Mouse (Mus musculus) olfactory bulb, adult 2 months (tissue): ENCODE measurements around the gene Hs3st3b1. TPM values are rescaled to one million over a fixed set of nuclear protein-coding genes. Genes with fewer than 3 reads are reported as not detected.

Experiments used
- H3K27ac ChIP-seq: fragments of 200-500 bp; 2 replicates; pipeline ENCODE4 v1.5.1; 2012; ENCODE audit warnings: low read depth, low read length; ENCODE audit not compliant: insufficient read depth
- H3K4me1 ChIP-seq: fragments of 200-500 bp; 2 replicates; pipeline ENCODE4 v1.6.1; 2012; ENCODE audit warnings: low read length; ENCODE audit not compliant: control insufficient read depth, insufficient read depth
- H3K4me3 ChIP-seq: fragments of 200-500 bp; 2 replicates; pipeline ENCODE4 v1.5.1; 2012; ENCODE audit warnings: mild to moderate bottlenecking, low read depth, low read length, moderate library complexity; ENCODE audit not compliant: insufficient read depth
- CTCF ChIP-seq: fragments of 200-500 bp; IDR thresholded peaks from 2 replicates; pipeline ENCODE4 v1.5.1; 2012; ENCODE audit warnings: low read depth, mild to moderate bottlenecking, low read length, moderate library complexity; ENCODE audit not compliant: insufficient read depth
- POLR2A ChIP-seq: fragments of 200-500 bp; IDR thresholded peaks from 2 replicates; pipeline ENCODE4 v1.6.1; 2012; ENCODE audit warnings: mild to moderate bottlenecking, low read depth, low read length, moderate library complexity; ENCODE audit not compliant: insufficient read depth
- WGBS: fragments of 180-500 bp; shearing (Covaris S2); methylation state at CpG from one replicate; pipeline ENCODE4 v1.1.7; 2018; 5-methylcytosine and 5-hydroxymethylcytosine counted together
- polyA plus RNA-seq: library from polyadenylated mRNA; stranded (reverse); fragments of >200 nt; gene quantifications from 2 replicates; pipeline ENCODE4 v1.2.4, GENCODE M21; 2012; ENCODE audit warnings: low replicate concordance; ENCODE audit not compliant: missing spikeins, insufficient read depth, insufficient read length

Gene Hs3st3b1
- polyA plus RNA-seq, 1 experiment, result not detected

DNA sequence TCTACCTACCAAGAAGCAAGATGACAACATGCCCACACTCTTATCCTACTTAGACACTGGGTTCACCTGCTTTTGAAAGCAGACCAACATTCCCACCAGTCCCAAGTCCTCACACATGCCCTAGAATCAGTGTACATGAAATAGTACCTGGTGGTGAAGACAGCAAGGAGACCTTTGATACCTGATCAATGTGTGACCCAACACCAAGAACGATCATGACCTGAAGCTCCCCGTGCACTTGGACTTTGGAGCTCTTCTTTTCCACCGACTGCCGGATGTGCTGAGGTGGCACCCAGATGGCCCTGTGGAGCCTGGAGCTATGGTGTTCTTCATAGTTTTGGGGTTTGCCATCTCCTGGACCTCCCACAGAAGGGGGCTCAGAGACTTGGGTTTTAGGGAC, 43.5 kb downstream of the Hs3st3b1 start:
- Histone ChIP-seq H3K27ac (no peak overlapping the region), H3K4me1 (no peaks in the 10 kb centered on the region), H3K4me3 (no peak overlapping the region)
- WGBS, result over 99% methylated on average over 4 of the region's 4 CpGs
- TF ChIP-seq POLR2A (no peak), CTCF (no peak)

DNA sequence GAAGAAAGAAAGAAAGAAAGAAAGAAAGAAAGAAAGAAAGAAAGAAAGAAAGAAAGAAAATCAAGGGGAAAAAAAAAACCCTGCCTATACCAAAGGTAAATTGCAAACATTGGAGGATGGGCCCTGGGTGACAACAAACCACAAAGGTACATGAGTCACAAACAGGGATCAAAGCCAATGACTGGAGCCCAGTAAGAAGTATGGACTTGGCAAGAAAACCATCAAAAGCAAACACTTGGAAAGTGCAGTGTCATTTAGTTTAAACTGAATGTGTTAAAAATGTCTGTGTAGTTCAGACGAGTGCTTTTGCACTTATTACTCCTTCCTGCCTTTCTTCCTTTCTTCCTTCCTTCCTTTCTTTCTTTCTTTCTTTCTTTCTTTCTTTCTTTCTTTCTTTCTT, 59.3 kb downstream of the Hs3st3b1 start:
- WGBS, result 82% methylated on average over 1 of the region's 1 CpGs
- Histone ChIP-seq H3K4me1 (no peaks in the 10 kb centered on the region), H3K4me3 (no peak overlapping the region), H3K27ac (no peak overlapping the region)
- TF ChIP-seq POLR2A (no peak), CTCF (no peak)

DNA sequence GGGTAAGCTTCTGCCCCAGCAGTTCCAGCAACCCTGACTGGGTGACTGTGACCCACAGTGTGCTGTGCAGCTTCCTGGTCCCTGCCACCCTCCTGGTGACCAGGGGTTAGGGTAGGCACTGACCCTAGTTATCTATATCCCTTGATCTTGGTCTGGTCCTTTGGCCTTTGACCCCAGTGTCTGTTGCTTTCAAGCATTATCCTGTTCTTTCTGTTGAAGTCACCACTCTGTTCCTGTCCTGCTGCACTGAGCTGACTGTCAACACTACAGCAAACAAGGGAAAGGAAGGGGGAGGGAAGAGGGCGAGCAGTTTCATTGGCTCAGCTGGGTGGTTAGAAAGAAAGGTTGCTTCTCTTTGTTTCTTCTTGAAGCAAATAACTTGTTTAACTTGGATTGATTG, 60.1 kb downstream of the Hs3st3b1 start:
- 78% methylated on average over 1 of the region's 1 CpGs for WGBS
- H3K27ac ChIP-seq, result no peak overlapping the region
- H3K4me3 ChIP-seq, result no peak overlapping the region
- no peak for TF ChIP-seq CTCF
- TF ChIP-seq POLR2A, result no peak
- no peaks in the 10 kb centered on the region for H3K4me1 ChIP-seq

DNA sequence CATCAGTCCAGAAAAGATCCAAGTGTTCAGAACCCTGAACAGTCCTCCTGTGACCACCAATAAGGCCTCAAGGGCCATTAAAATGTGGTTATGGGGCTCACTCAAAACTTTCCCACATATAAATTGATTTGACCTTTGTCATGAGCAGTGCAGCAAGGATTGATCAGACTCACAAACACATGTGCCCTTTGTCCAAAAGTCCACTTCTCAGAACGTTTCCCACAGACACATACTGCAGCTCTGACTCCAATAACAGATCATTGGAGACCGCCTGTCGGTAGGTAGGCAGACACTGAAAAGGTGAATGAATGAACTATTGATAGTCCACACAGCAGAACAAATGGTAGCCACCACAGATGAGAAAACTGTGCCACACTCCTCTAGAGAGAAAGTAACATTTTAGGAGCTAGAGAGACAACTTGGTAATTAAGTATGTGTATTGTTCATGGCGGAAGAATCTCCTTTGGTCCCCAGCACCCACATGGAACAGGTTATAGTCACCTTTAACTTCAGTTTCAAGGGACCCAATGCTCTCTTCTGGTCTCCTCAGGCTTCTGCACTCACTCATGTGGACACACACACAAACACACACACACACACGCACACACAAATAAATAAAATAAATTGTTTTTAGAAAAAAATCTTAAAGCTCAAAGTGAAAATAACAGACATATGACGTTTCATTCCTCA, 70.9 kb downstream of the Hs3st3b1 start:
- WGBS, result 89% methylated on average over 6 of the region's 6 CpGs
- Histone ChIP-seq H3K4me3 (no peak overlapping the region), H3K4me1 (no peaks in the 10 kb centered on the region), H3K27ac (no peak overlapping the region)
- TF ChIP-seq POLR2A (no peak), CTCF (no peak)

DNA sequence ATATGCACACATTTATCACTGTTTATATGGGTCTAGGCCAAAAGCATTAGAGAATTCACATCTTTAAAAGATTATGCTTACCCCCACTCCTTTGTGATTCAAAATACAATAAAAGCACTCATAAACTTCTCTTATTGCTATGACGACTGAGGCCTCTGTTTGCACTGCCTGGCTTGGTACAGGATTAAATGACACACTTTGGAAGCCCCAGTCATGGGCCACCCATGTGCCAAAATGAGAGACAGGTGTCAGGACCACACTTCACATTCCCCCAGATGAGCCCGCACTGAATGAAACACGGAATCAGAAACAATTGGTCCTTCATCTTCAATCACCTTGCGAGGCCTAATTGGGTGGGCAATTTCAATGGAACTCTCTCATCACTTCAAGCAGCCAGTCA, 71.8 kb downstream of the Hs3st3b1 start:
- 92% methylated on average over 4 of the region's 4 CpGs for WGBS
- Histone ChIP-seq H3K4me1 (no peaks in the 10 kb centered on the region), H3K27ac (no peak overlapping the region), H3K4me3 (no peak overlapping the region)
- TF ChIP-seq POLR2A, result no peak
- TF ChIP-seq CTCF, result no peak

DNA sequence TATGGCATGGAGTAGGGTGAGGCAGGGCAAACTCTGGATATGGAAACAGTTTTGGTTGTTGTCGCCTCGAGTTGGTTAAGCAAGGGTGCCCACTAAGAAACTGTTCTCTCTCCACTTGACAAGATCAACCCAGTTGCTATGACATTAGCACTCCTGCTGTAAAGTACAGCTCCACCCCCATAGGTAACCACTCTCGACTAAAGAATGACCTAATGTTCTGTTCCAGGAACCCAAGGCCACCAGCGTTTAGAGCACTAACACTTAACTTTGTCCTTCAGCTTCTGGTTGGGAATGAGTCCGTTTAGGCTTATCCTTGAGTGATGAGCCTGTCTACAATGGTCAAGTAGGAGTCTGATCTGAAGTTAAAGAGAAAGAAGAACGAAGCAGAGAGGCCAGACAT, 76.7 kb downstream of the Hs3st3b1 start:
- H3K4me1 ChIP-seq, result no peaks in the 10 kb centered on the region
- no peak for TF ChIP-seq POLR2A
- TF ChIP-seq CTCF, result no peak
- no CpG with 5 or more reads among the region's 6 CpGs for WGBS
- H3K4me3 ChIP-seq, result no peak overlapping the region
- no peak overlapping the region for H3K27ac ChIP-seq

DNA sequence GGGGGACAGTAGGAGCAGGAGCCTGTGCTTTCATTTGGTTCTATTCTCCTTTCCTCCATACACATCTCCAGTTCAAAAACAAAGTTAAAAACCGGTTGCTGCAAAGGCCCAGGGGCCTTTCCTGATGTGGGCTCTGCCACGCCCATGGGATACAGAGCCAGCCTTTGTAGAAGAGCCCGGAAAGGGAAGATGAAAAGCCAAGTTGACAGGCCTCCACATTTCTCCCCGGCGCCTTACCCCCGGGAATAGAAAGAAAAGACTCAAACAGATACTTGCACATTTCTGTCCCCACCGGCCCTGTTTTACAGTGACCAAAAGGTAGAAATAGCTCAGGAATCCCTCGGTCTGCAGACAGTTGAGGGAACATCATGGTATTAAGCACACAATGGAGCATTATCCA, 77.4 kb downstream of the Hs3st3b1 start:
- no peaks in the 10 kb centered on the region for H3K4me1 ChIP-seq
- TF ChIP-seq POLR2A (no peak), CTCF (no peak)
- no peak overlapping the region for H3K4me3 ChIP-seq
- H3K27ac ChIP-seq, result no peak overlapping the region
- 66% methylated on average over 8 of the region's 8 CpGs for WGBS

DNA sequence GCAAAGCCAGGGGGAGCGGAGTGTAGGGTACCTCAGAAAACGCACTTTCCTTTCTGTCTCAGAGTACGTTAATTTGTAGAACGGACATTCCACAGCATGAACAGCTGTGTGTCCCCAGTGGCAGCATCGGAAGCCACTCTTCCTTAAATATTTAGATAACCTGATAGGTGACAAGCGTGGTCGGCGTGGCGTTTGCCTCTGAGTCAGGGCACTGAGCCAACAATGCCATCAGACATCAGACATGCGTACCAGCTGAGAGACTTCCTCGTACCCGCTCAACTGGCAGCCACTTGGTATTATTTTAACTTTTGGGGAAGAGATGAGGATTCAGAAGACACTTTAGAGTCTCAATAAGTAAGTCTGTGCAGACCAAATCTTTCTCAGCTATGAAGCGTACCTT, 84.6 kb downstream of the Hs3st3b1 start:
- H3K4me1 ChIP-seq, result 0 out of 2 replicates have a peak, but pooled peaks cover 4% of the 10 kb centered on the region
- TF ChIP-seq CTCF (no peak), POLR2A (no peak)
- no peak overlapping the region for H3K4me3 ChIP-seq
- no peak overlapping the region for H3K27ac ChIP-seq
- WGBS, result 73% methylated on average over 13 of the region's 13 CpGs

Other genes starting within 250 kb of the Hs3st3b1 start
- gene Cox10, start 157.2 kb upstream of the Hs3st3b1 start, polyA plus RNA-seq, result not detected in 2 replicates